Mouse (Mus musculus) embryonic facial prominence, embryonic 14.5 days (tissue): Measurements from ENCODE around the gene Hoxb9. TPM values are rescaled to one million over a fixed set of nuclear protein-coding genes. Genes with fewer than 3 reads are reported as not detected.
A peak's percentile ranks its signal among the peaks of the same experiment; 100 is the strongest.

Experiments
- ATAC-seq: fragments of 200-750 bp; cut with Nextera tagmentation; 2 replicates; pipeline ENCODE4 v1.8.0; 2017; ENCODE audit warnings: low read depth, moderate number of reproducible peaks, moderate TSS enrichment
- DNase-seq: peaks from one replicate; pipeline ENCODE4 v3.0.0-alpha.2; 2015; ENCODE audit warnings: low spot score
- H3K27ac ChIP-seq: fragments of 300-500 bp; sonication (generic); replicated peaks from 2 replicates; pipeline ENCODE4 v1.5.1; 2014; ENCODE audit warnings: low read depth, mild to moderate bottlenecking, low read length, moderate library complexity
- H3K27me3 ChIP-seq: fragments of 300-500 bp; sonication (generic); replicated peaks from 2 replicates; pipeline ENCODE4 v1.6.1; 2014; ENCODE audit warnings: low read length; ENCODE audit not compliant: control insufficient read depth, insufficient read depth
- H3K36me3 ChIP-seq: fragments of 300-500 bp; sonication (generic); 2 replicates; pipeline ENCODE4 v1.6.1; 2014; ENCODE audit warnings: low read length, mixed read lengths; ENCODE audit not compliant: control insufficient read depth, insufficient read depth
- H3K4me1 ChIP-seq: fragments of 300-500 bp; sonication (generic); 2 replicates; pipeline ENCODE4 v1.6.1; 2014; ENCODE audit warnings: antibody characterized with exemption, low read length; ENCODE audit not compliant: control insufficient read depth, insufficient read depth
- H3K4me2 ChIP-seq: fragments of 300-500 bp; sonication (generic); 2 replicates; pipeline ENCODE4 v1.6.1; 2014; ENCODE audit warnings: low read depth, mild to moderate bottlenecking, low read length, moderate library complexity, mixed read lengths
- H3K4me3 ChIP-seq: fragments of 300-500 bp; sonication (generic); 2 replicates; pipeline ENCODE4 v1.5.1; 2014; ENCODE audit warnings: low read depth, mild to moderate bottlenecking, low read length
- H3K9ac ChIP-seq: fragments of 300-500 bp; sonication (generic); 2 replicates; pipeline ENCODE4 v1.6.1; 2014; ENCODE audit warnings: low read depth, mild to moderate bottlenecking, low read length, moderate library complexity, mixed read lengths
- H3K9me3 ChIP-seq: fragments of 300-500 bp; sonication (generic); 2 replicates; pipeline ENCODE4 v1.6.1; 2016; ENCODE audit warnings: low read length; ENCODE audit not compliant: control insufficient read depth
- WGBS: fragments of 180-500 bp; shearing (Covaris S2); extraction: QIAGEN DNeasy Blood & Tissue Kit; methylation state at CpG from one replicate; pipeline ENCODE4 v1.1.7; 2014; 5-methylcytosine and 5-hydroxymethylcytosine counted together
- polyA plus RNA-seq: library from polyadenylated mRNA; unstranded; fragments of >200 nt; fragmentation: Nextera tagmentation; extraction: Ambion mirVana; gene quantifications from 2 replicates; pipeline ENCODE4 v1.2.1, GENCODE M21; 2014

Hoxb9 gene
- 0.10 TPM in 1 of 2 replicates, not detected in the other for polyA plus RNA-seq

GRCm38 (mm10) chr11:96270996-96271540, at the start of gene Hoxb9:
Gene Hoxb9 (plus strand): TSS chr11:96271457.
- no peak for DNase-seq

DNA sequence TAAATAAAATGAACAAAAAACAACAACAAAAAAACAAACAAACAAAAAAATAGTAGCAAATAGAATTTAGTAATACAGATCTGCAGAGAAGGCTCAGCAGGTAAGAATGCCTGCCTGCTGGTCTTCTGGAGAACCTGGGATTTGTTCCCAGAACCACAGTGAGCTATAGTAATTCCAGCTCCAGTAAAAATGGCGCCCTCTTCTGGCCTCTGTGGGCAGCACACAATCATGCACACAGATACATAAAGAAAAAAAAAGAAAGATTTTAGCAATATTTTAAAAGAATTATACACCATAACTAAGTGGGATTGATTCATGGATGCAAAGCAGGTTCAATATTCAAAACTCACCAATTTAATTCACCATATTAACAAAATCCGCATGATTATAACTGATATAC, 47.4 kb upstream of the Hoxb9 start:
- DNase-seq = no peak
- no peak overlapping the region for H3K9ac ChIP-seq

More at GRCm38 (mm10) chr11:96270996-96271540, at the start of gene Hoxb9:
- Histone ChIP-seq H3K9me3 (no peaks in the 10 kb centered on the region), H3K36me3 (no peaks in the 10 kb centered on the region), H3K27ac (no peak within 1 kb of the TSS), H3K4me1 (no peaks in the 10 kb centered on the region), H3K27me3 (peaks cover 99% of the 10 kb centered on the region), H3K4me2 (peak within 1 kb of the TSS; percentile 18; the same call in 1 of the 2 replicates), H3K4me3 (peak within 1 kb of the TSS; percentile 21), H3K9ac (no peak within 1 kb of the TSS)
- ATAC-seq = no peak
- under 1% methylated on average over 25 of the region's 40 CpGs for WGBS

GRCm38 (mm10) chr11:96227676-96228075, 43.6 kb upstream of the Hoxb9 start:
- H3K27ac ChIP-seq = no peak overlapping the region
- no peak overlapping the region for H3K4me3 ChIP-seq
- ATAC-seq = no peak
- DNase-seq = no peak
- H3K9ac ChIP-seq = no peak overlapping the region
- H3K27me3 ChIP-seq = peaks cover 8% of the 10 kb centered on the region; the same call in 1 of the 2 replicates
- 78% methylated on average over 9 of the region's 9 CpGs for WGBS
- no peaks in the 10 kb centered on the region for H3K9me3 ChIP-seq
- H3K36me3 ChIP-seq = no peaks in the 10 kb centered on the region
- no peaks in the 10 kb centered on the region for H3K4me1 ChIP-seq
- no peak overlapping the region for H3K4me2 ChIP-seq

More for the DNA sequence above, 47.4 kb upstream of the Hoxb9 start:
- Histone ChIP-seq H3K9me3 (peaks cover 7% of the 10 kb centered on the region), H3K27ac (no peak overlapping the region), H3K27me3 (no peaks in the 10 kb centered on the region; the same call in 1 of the 2 replicates), H3K36me3 (no peaks in the 10 kb centered on the region), H3K4me3 (no peak overlapping the region), H3K4me2 (no peak overlapping the region), H3K4me1 (no peaks in the 10 kb centered on the region)
- WGBS = 45% methylated on average over 2 of the region's 2 CpGs
- no peak for ATAC-seq

GRCm38 (mm10) chr11:96234906-96235305, 36.4 kb upstream of the Hoxb9 start:
- Histone ChIP-seq H3K36me3 (no peaks in the 10 kb centered on the region), H3K4me2 (no peak overlapping the region), H3K27me3 (peaks cover 44% of the 10 kb centered on the region), H3K4me1 (no peaks in the 10 kb centered on the region), H3K4me3 (no peak overlapping the region), H3K9ac (no peak overlapping the region), H3K27ac (no peak overlapping the region), H3K9me3 (no peaks in the 10 kb centered on the region)
- WGBS = 2% methylated on average over 7 of the region's 12 CpGs
- no peak for ATAC-seq
- DNase-seq = no peak

DNA sequence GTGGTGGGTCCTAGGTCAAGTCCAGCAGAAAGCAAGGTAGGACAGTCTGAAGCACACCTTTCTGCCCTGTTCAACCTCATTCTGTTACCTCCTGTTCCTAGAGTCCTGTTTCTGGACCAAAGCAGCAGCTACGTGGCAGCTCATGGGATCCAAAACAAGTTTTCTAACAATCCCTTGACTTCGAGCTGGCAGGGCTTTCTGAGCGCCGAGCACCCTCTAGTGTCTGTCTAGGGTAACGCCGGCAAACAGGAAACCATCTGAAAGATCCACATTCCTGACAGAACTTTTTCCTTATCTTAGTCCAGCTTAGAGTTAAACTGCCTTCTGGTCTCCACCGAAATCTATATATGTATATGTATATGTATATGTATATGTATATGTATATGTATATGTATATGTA, 31.0 kb upstream of the Hoxb9 start:
- 0% methylated on average over 7 of the region's 7 CpGs for WGBS
- peak; percentile 45 for DNase-seq
- Histone ChIP-seq H3K4me1 (no peaks in the 10 kb centered on the region), H3K9ac (no peak overlapping the region; the same call in 1 of the 2 replicates), H3K9me3 (no peaks in the 10 kb centered on the region), H3K27ac (no peak overlapping the region), H3K36me3 (no peaks in the 10 kb centered on the region), H3K4me3 (no peak overlapping the region), H3K27me3 (peaks cover 46% of the 10 kb centered on the region), H3K4me2 (no peak overlapping the region)
- no peak for ATAC-seq

GRCm38 (mm10) chr11:96250901-96251300, 20.4 kb upstream of the Hoxb9 start:
- Histone ChIP-seq H3K9me3 (no peaks in the 10 kb centered on the region), H3K27ac (no peak overlapping the region), H3K27me3 (peaks cover 90% of the 10 kb centered on the region), H3K36me3 (no peaks in the 10 kb centered on the region), H3K4me1 (no peaks in the 10 kb centered on the region), H3K4me2 (no peak overlapping the region), H3K4me3 (no peak overlapping the region), H3K9ac (no peak overlapping the region)
- DNase-seq = no peak
- 2% methylated on average over 8 of the region's 14 CpGs for WGBS
- ATAC-seq = no peak

DNA sequence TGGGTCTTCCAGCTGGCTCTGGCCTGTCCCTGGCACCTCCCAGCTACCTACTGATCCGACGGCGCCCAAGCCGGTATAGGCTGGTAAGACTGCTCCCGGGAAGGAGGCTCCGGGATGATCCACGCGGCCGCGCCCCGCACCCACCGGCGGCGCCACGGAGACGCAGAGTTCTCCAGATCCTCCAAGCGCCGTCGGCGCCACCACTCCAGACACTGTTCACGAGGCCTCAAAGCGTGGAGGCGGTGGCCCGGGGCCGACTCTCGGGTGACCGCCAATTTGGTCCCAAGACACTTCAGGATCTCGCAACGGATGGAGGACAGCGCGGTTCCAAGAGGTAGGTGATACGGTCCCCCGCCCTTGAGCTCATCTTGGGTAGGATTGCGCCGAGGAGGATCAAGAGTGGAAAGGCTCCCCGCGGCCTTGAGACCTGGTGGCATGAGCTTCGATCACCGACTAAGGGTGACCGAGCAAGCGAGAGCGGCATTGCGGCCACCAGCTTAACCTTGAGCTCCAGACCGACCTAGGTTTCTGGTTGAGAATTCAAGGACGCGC, 19.7 kb upstream of the Hoxb9 start:
- H3K4me1 ChIP-seq = no peaks in the 10 kb centered on the region
- ATAC-seq (no peak), DNase-seq (no peak)
- no peak overlapping the region for H3K9ac ChIP-seq
- WGBS = 1% methylated on average over 42 of the region's 46 CpGs
- no peak overlapping the region for H3K4me3 ChIP-seq
- H3K36me3 ChIP-seq = no peaks in the 10 kb centered on the region
- H3K9me3 ChIP-seq = no peaks in the 10 kb centered on the region
- no peak overlapping the region for H3K4me2 ChIP-seq
- H3K27ac ChIP-seq = no peak overlapping the region
- H3K27me3 ChIP-seq = peaks cover 91% of the 10 kb centered on the region

DNA sequence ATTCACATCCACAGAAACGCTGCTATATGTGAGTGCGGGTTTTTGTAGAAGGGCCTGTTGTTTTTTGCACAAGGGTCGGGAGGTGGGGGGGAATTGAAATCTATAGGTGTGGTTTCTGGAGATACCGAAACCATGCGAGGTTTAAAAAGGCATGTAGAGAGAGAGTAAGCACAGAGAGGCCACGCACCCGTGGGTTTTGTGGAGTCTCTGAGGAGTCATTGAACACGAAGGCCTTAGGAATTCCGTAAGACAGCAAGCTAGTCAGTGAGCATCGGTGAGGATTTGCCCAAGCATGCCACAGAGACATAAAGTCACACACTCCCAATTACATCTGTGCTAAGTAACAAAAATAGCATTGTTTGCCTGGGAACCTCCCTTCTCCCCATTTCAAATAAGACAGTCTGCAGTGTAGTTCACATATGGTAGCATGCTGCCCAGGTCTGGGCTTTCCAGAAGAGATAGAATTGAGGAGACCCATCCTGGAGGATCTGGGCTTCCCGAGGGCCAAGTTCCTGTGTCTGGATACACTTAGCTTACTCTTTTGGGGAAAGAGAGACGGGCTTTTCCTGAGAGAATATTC, 18.6 kb upstream of the Hoxb9 start:
- no peaks in the 10 kb centered on the region for H3K36me3 ChIP-seq
- no peak overlapping the region for H3K27ac ChIP-seq
- DNase-seq = no peak
- 1% methylated on average over 12 of the region's 12 CpGs for WGBS
- no peak for ATAC-seq
- no peaks in the 10 kb centered on the region for H3K4me1 ChIP-seq
- no peaks in the 10 kb centered on the region for H3K9me3 ChIP-seq
- peaks cover 90% of the 10 kb centered on the region for H3K27me3 ChIP-seq
- no peak overlapping the region for H3K4me2 ChIP-seq
- no peak overlapping the region for H3K4me3 ChIP-seq
- H3K9ac ChIP-seq = no peak overlapping the region

GRCm38 (mm10) chr11:96254221-96254620, 17.0 kb upstream of the Hoxb9 start:
- WGBS = 3% methylated on average over 11 of the region's 11 CpGs
- ATAC-seq = no peak
- Histone ChIP-seq H3K4me3 (no peak overlapping the region), H3K36me3 (no peaks in the 10 kb centered on the region), H3K4me2 (no peak overlapping the region), H3K27me3 (peaks cover 99% of the 10 kb centered on the region), H3K9ac (no peak overlapping the region), H3K27ac (no peak overlapping the region), H3K4me1 (no peaks in the 10 kb centered on the region), H3K9me3 (no peaks in the 10 kb centered on the region)
- no peak for DNase-seq
